Mouse (Mus musculus) liver, embryonic 11.5 days (tissue): ENCODE measurements around the gene Dleu7. TPM values are rescaled to one million over a fixed set of nuclear protein-coding genes. Genes with fewer than 3 reads are reported as not detected.

ENCODE experiments used
- ATAC-seq: fragments of 200-750 bp; cut with Nextera tagmentation; replicated peaks from 2 replicates; pipeline ENCODE4 v1.8.0; 2017; ENCODE audit warnings: moderate number of reproducible peaks, mild to moderate bottlenecking, moderate TSS enrichment, moderate library complexity; ENCODE audit not compliant: low FRiP score
- DNase-seq: peaks from one replicate; pipeline ENCODE4 v3.0.0-alpha.2; 2017; ENCODE audit warnings: low spot score
- H3K27ac ChIP-seq: fragments of 300-500 bp; sonication (generic); 2 replicates; pipeline ENCODE4 v1.5.1; 2014; ENCODE audit warnings: mild to moderate bottlenecking, low read depth, low read length, control low read depth
- H3K27me3 ChIP-seq: fragments of 300-500 bp; sonication (generic); replicated peaks from 2 replicates; pipeline ENCODE4 v1.6.1; 2014; ENCODE audit warnings: low read length, mixed read lengths; ENCODE audit not compliant: control insufficient read depth, insufficient read depth
- H3K36me3 ChIP-seq: fragments of 300-500 bp; sonication (generic); 2 replicates; pipeline ENCODE4 v1.6.1; 2014; ENCODE audit warnings: mild to moderate bottlenecking, low read length, moderate library complexity, mixed read lengths; ENCODE audit not compliant: control insufficient read depth, insufficient read depth
- H3K4me1 ChIP-seq: fragments of 300-500 bp; sonication (generic); replicated peaks from 2 replicates; pipeline ENCODE4 v1.6.1; 2014; ENCODE audit warnings: low read length, mixed read lengths; ENCODE audit not compliant: control insufficient read depth, insufficient read depth
- H3K4me2 ChIP-seq: fragments of 300-500 bp; sonication (generic); 2 replicates; pipeline ENCODE4 v1.6.1; 2014; ENCODE audit warnings: mild to moderate bottlenecking, control low read depth, moderate library complexity
- H3K4me3 ChIP-seq: fragments of 300-500 bp; sonication (generic); 2 replicates; pipeline ENCODE4 v1.5.1; 2014; ENCODE audit warnings: low read depth, low read length, control low read depth
- H3K9ac ChIP-seq: fragments of 300-500 bp; sonication (generic); 2 replicates; pipeline ENCODE4 v1.6.1; 2014; ENCODE audit warnings: low read depth, low read length, control low read depth
- H3K9me3 ChIP-seq: fragments of 300-500 bp; sonication (generic); 2 replicates; pipeline ENCODE4 v1.6.1; 2016; ENCODE audit warnings: low read length, inconsistent platforms, mixed read lengths; ENCODE audit not compliant: control insufficient read depth
- WGBS: fragments of 180-500 bp; shearing (Covaris S2); extraction: QIAGEN DNeasy Blood & Tissue Kit; methylation state at CpG from one replicate; pipeline ENCODE4 v1.1.7; 2014; 5-methylcytosine and 5-hydroxymethylcytosine counted together
- polyA plus RNA-seq: library from polyadenylated mRNA; unstranded; fragments of >200 nt; fragmentation: Nextera tagmentation; extraction: Ambion mirVana; gene quantifications from 2 replicates; pipeline ENCODE4 v1.2.1, GENCODE M21; 2014

Gene Dleu7
- polyA plus RNA-seq, 1 experiment from 2014 or later, result 0.55 TPM

GRCm38 (mm10) chr14:62328606-62329005 is 35.8 kb upstream of the Dleu7 start:
- H3K27me3 ChIP-seq, result no peaks in the 10 kb centered on the region
- H3K4me3 ChIP-seq, result no peak overlapping the region
- WGBS, result 50% methylated on average over 6 of the region's 6 CpGs
- H3K27ac ChIP-seq, result no peak overlapping the region
- no peaks in the 10 kb centered on the region for H3K36me3 ChIP-seq
- DNase-seq, result no peak
- no peaks in the 10 kb centered on the region for H3K9me3 ChIP-seq
- ATAC-seq, result no peak
- H3K4me2 ChIP-seq, result no peak overlapping the region
- H3K4me1 ChIP-seq, result peaks cover 18% of the 10 kb centered on the region
- H3K9ac ChIP-seq, result no peak overlapping the region

- ATAC-seq, result no peak
- WGBS, result 59% methylated on average over 2 of the region's 2 CpGs
- H3K4me2 ChIP-seq, result no peak overlapping the region
- H3K27me3 ChIP-seq, result no peaks in the 10 kb centered on the region
- H3K9me3 ChIP-seq, result no peaks in the 10 kb centered on the region
- H3K36me3 ChIP-seq, result no peaks in the 10 kb centered on the region
- no peak overlapping the region for H3K9ac ChIP-seq
- no peak for DNase-seq
- peaks cover 11% of the 10 kb centered on the region for H3K4me1 ChIP-seq
- no peak overlapping the region for H3K27ac ChIP-seq
- H3K4me3 ChIP-seq, result no peak overlapping the region
Observed at GRCm38 (mm10) chr14:62327171-62327570, 34.3 kb upstream of the Dleu7 start.

GRCm38 (mm10) chr14:62326026-62326425 is 33.2 kb upstream of the Dleu7 start:
- H3K36me3 ChIP-seq, result no peaks in the 10 kb centered on the region
- no peak overlapping the region for H3K4me2 ChIP-seq
- H3K27me3 ChIP-seq, result no peaks in the 10 kb centered on the region
- H3K27ac ChIP-seq, result no peak overlapping the region
- H3K4me1 ChIP-seq, result peaks cover 11% of the 10 kb centered on the region
- DNase-seq, result no peak
- WGBS, result 74% methylated on average over 3 of the region's 3 CpGs
- H3K9ac ChIP-seq, result no peak overlapping the region
- H3K9me3 ChIP-seq, result no peaks in the 10 kb centered on the region
- ATAC-seq, result no peak
- no peak overlapping the region for H3K4me3 ChIP-seq

GRCm38 (mm10) chr14:62324943-62325342 is 32.1 kb upstream of the Dleu7 start:
- Histone ChIP-seq H3K27me3 (no peaks in the 10 kb centered on the region), H3K36me3 (no peaks in the 10 kb centered on the region), H3K4me2 (no peak overlapping the region), H3K9ac (no peak overlapping the region), H3K4me1 (peaks cover 7% of the 10 kb centered on the region), H3K9me3 (no peaks in the 10 kb centered on the region), H3K4me3 (no peak overlapping the region), H3K27ac (no peak overlapping the region)
- ATAC-seq (no peak), DNase-seq (no peak)
- 84% methylated on average over 5 of the region's 5 CpGs for WGBS

- no peak overlapping the region for H3K4me2 ChIP-seq
- no peaks in the 10 kb centered on the region for H3K27me3 ChIP-seq
- H3K27ac ChIP-seq, result no peak overlapping the region
- H3K4me1 ChIP-seq, result no peaks in the 10 kb centered on the region
- no peaks in the 10 kb centered on the region for H3K36me3 ChIP-seq
- H3K4me3 ChIP-seq, result no peak overlapping the region
- WGBS, result 86% methylated on average over 5 of the region's 5 CpGs
- DNase-seq (no peak), ATAC-seq (no peak)
- no peaks in the 10 kb centered on the region for H3K9me3 ChIP-seq
- H3K9ac ChIP-seq, result no peak overlapping the region
Observed at GRCm38 (mm10) chr14:62323457-62323856, 30.6 kb upstream of the Dleu7 start.

- ATAC-seq (no peak), DNase-seq (no peak)
- H3K9ac ChIP-seq, result no peak overlapping the region
Observed at GRCm38 (mm10) chr14:62322581-62323344, 29.9 kb upstream of the Dleu7 start.

GRCm38 (mm10) chr14:62311672-62312071 is 18.8 kb upstream of the Dleu7 start:
- 75% methylated on average over 1 of the region's 1 CpGs for WGBS
- no peak overlapping the region for H3K4me2 ChIP-seq

More at GRCm38 (mm10) chr14:62322581-62323344, 29.9 kb upstream of the Dleu7 start:
- no peaks in the 10 kb centered on the region for H3K36me3 ChIP-seq
- H3K27ac ChIP-seq, result no peak overlapping the region
- H3K4me3 ChIP-seq, result no peak overlapping the region
- no peaks in the 10 kb centered on the region for H3K27me3 ChIP-seq
- no peaks in the 10 kb centered on the region for H3K4me1 ChIP-seq
- H3K4me2 ChIP-seq, result no peak overlapping the region
- no peaks in the 10 kb centered on the region for H3K9me3 ChIP-seq
- WGBS, result 58% methylated on average over 6 of the region's 6 CpGs

GRCm38 (mm10) chr14:62309026-62309425 is 16.2 kb upstream of the Dleu7 start:
- H3K27ac ChIP-seq, result no peak overlapping the region
- H3K9me3 ChIP-seq, result no peaks in the 10 kb centered on the region
- no peaks in the 10 kb centered on the region for H3K4me1 ChIP-seq
- DNase-seq (no peak), ATAC-seq (no peak)
- H3K9ac ChIP-seq, result no peak overlapping the region
- WGBS, result 59% methylated on average over 2 of the region's 2 CpGs
- H3K4me3 ChIP-seq, result no peak overlapping the region
- H3K27me3 ChIP-seq, result no peaks in the 10 kb centered on the region
- no peaks in the 10 kb centered on the region for H3K36me3 ChIP-seq
- no peak overlapping the region for H3K4me2 ChIP-seq

More at GRCm38 (mm10) chr14:62311672-62312071, 18.8 kb upstream of the Dleu7 start:
- Histone ChIP-seq H3K4me3 (no peak overlapping the region), H3K36me3 (no peaks in the 10 kb centered on the region), H3K9me3 (no peaks in the 10 kb centered on the region), H3K27ac (no peak overlapping the region), H3K9ac (no peak overlapping the region), H3K27me3 (no peaks in the 10 kb centered on the region), H3K4me1 (no peaks in the 10 kb centered on the region)
- no peak for DNase-seq
- no peak for ATAC-seq

- H3K27ac ChIP-seq, result no peak overlapping the region
- H3K9me3 ChIP-seq, result no peaks in the 10 kb centered on the region
- H3K36me3 ChIP-seq, result no peaks in the 10 kb centered on the region
- ATAC-seq (no peak), DNase-seq (no peak)
- no peaks in the 10 kb centered on the region for H3K27me3 ChIP-seq
- 83% methylated on average over 1 of the region's 1 CpGs for WGBS
- H3K4me2 ChIP-seq, result no peak overlapping the region
- no peak overlapping the region for H3K4me3 ChIP-seq
- no peak overlapping the region for H3K9ac ChIP-seq
- no peaks in the 10 kb centered on the region for H3K4me1 ChIP-seq
Observed at GRCm38 (mm10) chr14:62307555-62307954, 14.7 kb upstream of the Dleu7 start.
